Mouse (Mus musculus) lung, embryonic 16.5 days (tissue): ENCODE measurements at regions not wholly inside any gene's neighbourhood (a gene's known extent, or its start where the extent isn't known, plus 50 kb on each side); places are given as distances from the start of the nearest gene placed in this dataset.
A peak's percentile ranks its signal among the peaks of the same experiment; 100 is the strongest.

Experiments
- ATAC-seq: fragments of 200-750 bp; cut with Nextera tagmentation; 2 replicates; pipeline ENCODE4 v1.8.0; 2017; ENCODE audit warnings: low read depth, mild to moderate bottlenecking, moderate library complexity
- H3K27ac ChIP-seq: fragments of 300-500 bp; sonication (generic); 2 replicates; pipeline ENCODE4 v1.5.1; 2014; ENCODE audit warnings: mild to moderate bottlenecking, control low read depth, low read length
- H3K27me3 ChIP-seq: fragments of 300-500 bp; sonication (generic); 2 replicates; pipeline ENCODE4 v1.6.1; 2014; ENCODE audit warnings: low read depth, low read length, mixed read lengths; ENCODE audit not compliant: control insufficient read depth, insufficient read depth
- H3K36me3 ChIP-seq: fragments of 300-500 bp; sonication (generic); 2 replicates; pipeline ENCODE4 v1.6.1; 2014; ENCODE audit warnings: low read length; ENCODE audit not compliant: control insufficient read depth, insufficient read depth
- H3K4me1 ChIP-seq: fragments of 300-500 bp; sonication (generic); replicated peaks from 2 replicates; pipeline ENCODE4 v1.6.1; 2014; ENCODE audit warnings: low read length, mixed read lengths; ENCODE audit not compliant: control insufficient read depth, insufficient read depth
- H3K4me2 ChIP-seq: fragments of 300-500 bp; sonication (generic); 2 replicates; pipeline ENCODE4 v1.6.1; 2014; ENCODE audit warnings: low read depth, low read length, control low read depth
- H3K4me3 ChIP-seq: fragments of 300-500 bp; sonication (generic); 2 replicates; pipeline ENCODE4 v1.5.1; 2014; ENCODE audit warnings: mild to moderate bottlenecking, low read length, control low read depth
- H3K9ac ChIP-seq: fragments of 300-500 bp; sonication (generic); 2 replicates; pipeline ENCODE4 v1.6.1; 2014; ENCODE audit warnings: low read length, control low read depth
- H3K9me3 ChIP-seq: fragments of 300-500 bp; sonication (generic); 2 replicates; pipeline ENCODE4 v1.6.1; 2016; ENCODE audit warnings: low read length; ENCODE audit not compliant: control insufficient read depth
- WGBS: fragments of 180-500 bp; shearing (Covaris S2); extraction: QIAGEN DNeasy Blood & Tissue Kit; methylation state at CpG from one replicate; pipeline ENCODE4 v1.1.7; 2014; 5-methylcytosine and 5-hydroxymethylcytosine counted together

DNA sequence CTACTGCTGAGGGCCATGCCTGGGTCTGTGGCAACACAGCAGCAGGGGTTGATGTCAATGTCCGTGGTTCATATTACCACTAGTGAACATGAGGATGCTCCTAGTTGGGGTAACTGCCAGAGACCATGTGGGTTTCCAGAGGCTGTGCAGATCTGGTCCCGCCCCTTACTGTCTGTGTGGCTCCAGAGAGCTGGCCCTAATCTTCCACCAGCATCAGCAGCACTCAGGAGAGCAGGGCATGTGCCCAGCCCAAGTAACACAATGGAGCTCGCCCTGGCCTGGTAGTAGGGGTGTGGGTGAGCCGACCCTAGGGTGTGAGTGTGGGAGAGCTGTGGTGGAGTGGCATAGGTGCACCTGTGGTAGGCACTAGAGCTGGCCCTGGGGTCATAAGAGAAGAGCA is 59.3 kb upstream of the Galnt15 start:
- Histone ChIP-seq H3K9me3 (no peaks in the 10 kb centered on the region), H3K4me1 (no peaks in the 10 kb centered on the region), H3K36me3 (no peaks in the 10 kb centered on the region), H3K27ac (no peak overlapping the region), H3K4me3 (no peak overlapping the region), H3K4me2 (no peak overlapping the region), H3K9ac (no peak overlapping the region), H3K27me3 (no peaks in the 10 kb centered on the region)
- ATAC-seq = 0 out of 2 replicates have a peak, but pooled peaks have one; percentile 28
- 77% methylated on average over 4 of the region's 4 CpGs for WGBS

DNA sequence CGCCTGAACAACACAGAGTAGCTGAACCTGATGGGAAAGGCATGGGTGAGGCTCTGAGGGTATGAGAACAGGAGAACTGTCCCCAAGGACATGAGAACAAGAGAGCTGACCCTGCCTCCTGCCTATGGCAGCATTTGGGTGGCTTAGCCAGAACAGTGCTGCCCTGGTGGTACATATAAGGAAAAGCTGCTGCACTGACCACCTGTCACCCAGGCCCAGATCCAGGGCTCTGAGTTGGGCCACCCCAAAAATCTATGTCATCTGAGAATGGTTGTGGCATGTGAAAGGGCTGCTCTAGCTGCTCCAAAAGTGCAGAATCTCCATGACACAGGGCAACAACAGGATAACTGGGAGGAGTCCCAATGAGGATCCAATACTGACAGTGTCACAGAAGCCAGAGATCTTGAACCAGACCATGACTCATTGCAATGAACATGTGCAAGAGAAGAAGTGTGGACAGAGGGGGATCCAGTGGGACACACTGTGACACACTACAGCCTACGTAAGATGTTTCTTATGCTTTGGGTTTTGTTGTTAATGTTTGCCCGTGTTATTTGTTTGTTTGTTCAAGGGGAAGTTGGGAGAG is 58.5 kb upstream of the Galnt15 start:
- ATAC-seq = no peak
- Histone ChIP-seq H3K36me3 (no peaks in the 10 kb centered on the region), H3K9me3 (no peaks in the 10 kb centered on the region), H3K9ac (no peak overlapping the region), H3K4me2 (no peak overlapping the region), H3K27me3 (no peaks in the 10 kb centered on the region), H3K27ac (no peak overlapping the region), H3K4me3 (no peak overlapping the region), H3K4me1 (no peaks in the 10 kb centered on the region)
- 70% methylated on average over 3 of the region's 3 CpGs for WGBS

DNA sequence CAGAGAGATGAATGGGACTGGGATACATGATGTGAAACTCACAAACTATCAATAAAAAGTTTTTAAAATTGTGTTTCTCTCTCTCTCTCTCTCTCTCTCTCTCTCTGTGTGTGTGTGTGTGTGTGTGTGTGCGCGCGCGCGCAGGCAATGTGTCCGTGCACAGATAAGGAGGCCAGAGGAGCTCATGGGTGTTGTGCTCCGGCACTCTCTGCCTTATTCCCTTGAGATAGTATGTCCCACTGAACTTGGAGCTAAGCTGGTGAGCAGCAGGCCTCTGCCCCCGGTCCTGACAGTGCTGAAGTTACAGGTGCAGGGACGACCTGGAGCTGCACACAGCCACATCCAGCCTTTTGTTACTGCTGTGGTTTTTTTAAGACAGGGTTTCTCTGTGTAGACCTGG is 57.9 kb upstream of the Galnt15 start:
- ATAC-seq = no peak
- no peak overlapping the region for H3K4me2 ChIP-seq
- no peak overlapping the region for H3K4me3 ChIP-seq
- no peak overlapping the region for H3K27ac ChIP-seq
- H3K36me3 ChIP-seq = no peaks in the 10 kb centered on the region
- no peaks in the 10 kb centered on the region for H3K4me1 ChIP-seq
- no peaks in the 10 kb centered on the region for H3K27me3 ChIP-seq
- no peak overlapping the region for H3K9ac ChIP-seq
- WGBS = 90% methylated on average over 9 of the region's 9 CpGs
- no peaks in the 10 kb centered on the region for H3K9me3 ChIP-seq

DNA sequence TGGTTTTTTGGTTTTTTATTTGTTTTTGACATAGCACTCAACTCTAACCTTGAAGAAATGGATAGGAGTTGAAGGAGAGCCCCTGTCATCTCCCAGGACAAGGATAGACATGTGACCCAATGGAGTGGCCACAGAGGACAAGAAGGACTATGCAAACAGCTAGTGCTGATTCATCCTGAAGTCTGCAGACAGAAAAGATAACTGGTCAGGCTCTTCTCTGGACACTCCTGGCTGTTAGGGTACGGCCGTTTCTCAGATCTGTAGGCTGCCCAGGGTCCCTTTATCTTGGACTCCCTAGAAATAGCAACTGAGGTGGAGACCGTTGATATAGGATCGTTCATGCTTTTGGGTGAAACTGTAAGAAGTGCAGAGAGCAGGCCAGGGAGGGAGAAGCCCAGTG is 55.1 kb upstream of the Galnt15 start:
- H3K9me3 ChIP-seq = no peaks in the 10 kb centered on the region
- no peak overlapping the region for H3K4me3 ChIP-seq
- H3K36me3 ChIP-seq = no peaks in the 10 kb centered on the region
- 76% methylated on average over 4 of the region's 4 CpGs for WGBS
- no peak overlapping the region for H3K4me2 ChIP-seq
- H3K4me1 ChIP-seq = no peaks in the 10 kb centered on the region
- H3K9ac ChIP-seq = no peak overlapping the region
- no peak for ATAC-seq
- no peaks in the 10 kb centered on the region for H3K27me3 ChIP-seq
- H3K27ac ChIP-seq = no peak overlapping the region

DNA sequence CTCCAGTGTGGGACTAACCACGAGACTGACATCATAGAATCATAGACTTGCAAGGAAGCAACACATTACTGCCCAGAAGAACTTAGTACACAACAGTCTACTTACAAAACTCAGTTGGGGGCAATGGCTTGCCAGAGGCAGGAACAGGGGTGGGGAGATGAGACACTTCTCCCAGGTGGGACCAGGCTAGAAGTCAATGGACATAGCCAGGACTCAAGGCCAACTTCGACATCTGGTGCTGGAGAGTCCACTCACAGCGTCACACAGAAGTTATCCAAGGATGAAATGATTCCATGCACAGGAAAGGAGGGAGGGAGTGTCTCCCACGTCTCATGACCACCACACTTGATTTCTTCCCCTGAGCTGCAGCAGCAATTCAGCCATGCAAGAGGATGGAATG is 50.6 kb upstream of the Galnt15 start:
- H3K9ac ChIP-seq = no peak overlapping the region
- ATAC-seq = no peak
- no peak overlapping the region for H3K27ac ChIP-seq
- no peak overlapping the region for H3K4me3 ChIP-seq
- H3K27me3 ChIP-seq = no peaks in the 10 kb centered on the region
- H3K4me1 ChIP-seq = no peaks in the 10 kb centered on the region
- H3K4me2 ChIP-seq = no peak overlapping the region
- no peaks in the 10 kb centered on the region for H3K36me3 ChIP-seq
- no peaks in the 10 kb centered on the region for H3K9me3 ChIP-seq
- 71% methylated on average over 4 of the region's 4 CpGs for WGBS

DNA sequence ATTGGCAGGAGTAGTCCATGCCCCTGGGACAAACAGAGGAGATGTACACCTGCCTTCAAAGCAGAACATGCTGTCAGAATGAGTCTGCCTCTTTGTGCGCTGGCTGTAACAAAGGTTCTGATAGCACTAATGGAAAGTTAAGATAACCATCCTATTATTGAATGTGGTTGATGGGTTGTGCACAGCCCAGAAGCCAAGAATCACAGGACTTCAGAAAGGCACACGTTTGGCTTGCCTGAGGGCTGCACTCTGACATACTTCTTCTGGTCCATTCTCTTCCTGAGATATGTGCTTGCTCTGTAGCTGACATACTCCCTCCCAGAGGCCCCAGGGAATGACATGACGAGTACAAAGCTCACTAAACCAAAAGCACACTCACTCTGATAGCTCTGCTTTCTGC is 50.1 kb upstream of the Galnt15 start:
- Histone ChIP-seq H3K27ac (no peak overlapping the region), H3K9ac (no peak overlapping the region), H3K36me3 (no peaks in the 10 kb centered on the region), H3K9me3 (no peaks in the 10 kb centered on the region), H3K4me2 (no peak overlapping the region), H3K4me3 (no peak overlapping the region), H3K27me3 (no peaks in the 10 kb centered on the region), H3K4me1 (no peaks in the 10 kb centered on the region)
- 48% methylated on average over 3 of the region's 3 CpGs for WGBS
- no peak for ATAC-seq
